Mouse (Mus musculus): ENCODE results near the gene Exosc8. TPM values are rescaled to one million over a fixed set of nuclear protein-coding genes. Genes with fewer than 3 reads are reported as not detected.
"Not testable (repeated sequence)": the region's sequence is repeated elsewhere in the genome, so short reads cannot be mapped to it uniquely, and the experiment has no call there.

The Exosc8 gene
- 52.2 and 57.2 TPM in 2 replicates for polyA plus RNA-seq (2015; fragmentation: Nextera tagmentation; extraction: Ambion mirVana)

DNA sequence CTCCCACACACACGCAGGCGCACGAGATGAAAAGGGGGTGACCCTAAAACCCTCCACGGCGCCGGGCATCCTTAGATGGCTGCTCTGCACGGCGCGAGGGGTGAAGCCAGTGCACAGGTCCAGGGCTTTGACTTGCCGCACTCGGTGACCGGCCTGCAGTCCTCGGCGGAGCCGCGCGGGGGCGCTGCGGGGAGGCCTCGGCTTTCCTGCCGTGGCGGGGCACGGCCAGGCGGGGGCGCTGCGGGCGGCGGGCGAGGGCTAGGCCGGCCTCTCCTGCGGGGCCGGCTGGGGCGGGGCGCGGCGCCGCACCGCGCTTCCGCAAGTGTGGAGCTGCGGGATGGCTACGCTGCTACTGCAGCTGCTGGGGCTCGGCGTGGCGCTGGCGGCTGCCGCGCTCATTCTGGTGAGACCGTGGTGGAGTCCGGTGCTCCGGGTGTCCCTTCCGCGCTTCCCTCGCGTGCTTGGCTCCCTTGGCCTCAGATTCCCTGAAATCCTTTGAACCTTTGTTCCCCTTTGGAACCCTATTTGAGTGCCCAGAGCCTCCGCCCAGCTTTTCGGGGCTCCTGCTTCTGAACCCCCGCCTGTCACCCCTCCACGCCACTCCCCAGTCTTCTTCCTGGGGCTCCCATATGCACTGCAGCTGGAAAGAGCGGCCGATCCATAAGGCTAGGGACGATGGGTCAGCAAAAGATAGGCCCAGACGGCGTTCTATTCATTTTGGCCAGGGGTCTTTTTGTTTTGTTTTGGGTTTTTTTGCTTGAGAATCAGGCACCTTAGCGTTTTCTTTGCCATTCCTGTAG, at the start of gene Exosc8, which contains the start of gene Alg5:
Exosc8 (minus strand) TSS at position 147 of the 800 bp plus-strand sequence.
Alg5 (plus strand) TSS at position 293 of the 800 bp plus-strand sequence.
- Histone ChIP-seq H3K4me1 (ENCODE audit: control insufficient read depth, low read depth, low read length) (peaks cover 23% of the 10 kb centered on the region), H3K4me3 (ENCODE audit: low read depth, low read length) (peak within 1 kb of the TSS; percentile 90), H3K27me3 (ENCODE audit: control insufficient read depth, insufficient read depth, low read depth, low read length) (no peaks in the 10 kb centered on the region), H3K9ac (ENCODE audit: low read depth, low read length) (peak within 1 kb of the TSS; percentile 95), H3K27ac (ENCODE audit: low read length) (peak within 1 kb of the TSS; percentile 100), H3K36me3 (ENCODE audit: control insufficient read depth, insufficient read depth) (peaks cover 17% of the 10 kb centered on the region), H3K9me3 (replicated peaks; ENCODE audit: control insufficient read depth, low read length) (no peaks in the 10 kb centered on the region), H3K4me2 (ENCODE audit: low read depth, low read length) (peak within 1 kb of the TSS; percentile 98)
- ATAC-seq (ENCODE audit: low read depth) = peak; percentile 84
- WGBS (ENCODE audit: insufficient replicate concordance) = under 1% methylated on average over 48 of the region's 65 CpGs

DNA sequence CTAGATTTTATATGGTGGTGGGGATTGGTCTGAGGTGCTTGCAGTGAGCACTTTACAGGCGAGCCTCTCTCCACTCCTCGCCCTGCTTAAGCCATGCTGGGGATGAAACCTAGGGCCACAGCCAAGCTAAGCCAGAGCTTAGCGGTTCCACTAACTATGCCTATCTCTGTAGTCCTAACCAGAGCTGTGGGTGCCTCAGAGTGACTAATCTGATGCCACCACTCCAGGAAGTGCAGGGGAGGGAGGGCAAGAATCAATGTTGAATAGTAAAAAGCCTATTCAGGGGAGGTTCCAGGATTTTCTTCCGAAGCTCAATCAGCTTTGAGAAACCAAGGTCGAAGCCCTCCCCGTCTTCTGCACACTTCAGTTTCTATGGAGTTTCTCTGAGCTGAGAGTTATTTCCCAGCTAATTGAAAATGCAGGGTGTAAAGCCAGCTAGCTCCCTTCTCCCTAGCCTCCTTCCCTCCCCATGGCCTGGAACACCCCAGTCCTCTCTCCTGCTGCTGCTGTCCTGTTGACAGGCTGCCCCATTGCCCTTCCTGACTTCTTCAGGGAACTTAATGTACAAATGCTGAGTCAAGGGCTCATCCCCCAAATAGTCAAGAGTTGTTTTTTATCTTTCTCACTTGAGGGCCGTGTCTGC, 40.9 kb upstream of the Exosc8 start:
- no peaks in the 10 kb centered on the region for H3K36me3 ChIP-seq (ENCODE audit: control insufficient read depth, insufficient read depth)
- H3K9ac ChIP-seq (ENCODE audit: low read depth, low read length) = no peak overlapping the region
- H3K4me3 ChIP-seq (ENCODE audit: low read depth, low read length) = no peak overlapping the region
- no peak overlapping the region for H3K27ac ChIP-seq (ENCODE audit: low read length)
- 0 out of 2 replicates have a peak, but pooled peaks cover 2% of the 10 kb centered on the region for H3K9me3 ChIP-seq (replicated peaks; ENCODE audit: control insufficient read depth, low read length)
- no peaks in the 10 kb centered on the region for H3K27me3 ChIP-seq (ENCODE audit: control insufficient read depth, insufficient read depth, low read depth, low read length)
- no peak overlapping the region for H3K4me2 ChIP-seq (ENCODE audit: low read depth, low read length)
- 39% methylated on average over 7 of the region's 7 CpGs for WGBS (ENCODE audit: insufficient replicate concordance)
- no peak for ATAC-seq (ENCODE audit: low read depth)
- no peaks in the 10 kb centered on the region for H3K4me1 ChIP-seq (ENCODE audit: control insufficient read depth, low read depth, low read length)

DNA sequence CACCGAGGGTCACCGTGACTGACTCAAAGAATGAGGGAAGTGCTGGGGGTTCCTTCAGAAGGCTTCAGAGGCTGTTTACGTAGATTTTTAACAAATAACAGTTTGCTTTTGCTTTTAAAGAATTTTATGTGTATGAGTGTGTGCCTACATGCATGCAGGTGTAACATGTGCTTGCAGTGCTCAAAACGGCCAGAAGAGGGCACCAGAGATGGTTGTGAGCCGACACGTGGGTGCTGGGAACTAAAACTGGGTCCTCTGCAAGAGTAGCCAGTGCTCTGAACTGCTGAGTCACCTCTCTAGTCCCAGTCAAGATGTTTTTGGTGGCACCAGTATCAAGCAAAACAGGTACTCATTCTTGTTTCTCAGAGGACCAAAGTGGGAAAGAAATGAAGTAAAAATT, 38.4 kb upstream of the Exosc8 start:
- H3K4me3 ChIP-seq (ENCODE audit: low read depth, low read length) = no peak overlapping the region
- no peak overlapping the region for H3K27ac ChIP-seq (ENCODE audit: low read length)

DNA sequence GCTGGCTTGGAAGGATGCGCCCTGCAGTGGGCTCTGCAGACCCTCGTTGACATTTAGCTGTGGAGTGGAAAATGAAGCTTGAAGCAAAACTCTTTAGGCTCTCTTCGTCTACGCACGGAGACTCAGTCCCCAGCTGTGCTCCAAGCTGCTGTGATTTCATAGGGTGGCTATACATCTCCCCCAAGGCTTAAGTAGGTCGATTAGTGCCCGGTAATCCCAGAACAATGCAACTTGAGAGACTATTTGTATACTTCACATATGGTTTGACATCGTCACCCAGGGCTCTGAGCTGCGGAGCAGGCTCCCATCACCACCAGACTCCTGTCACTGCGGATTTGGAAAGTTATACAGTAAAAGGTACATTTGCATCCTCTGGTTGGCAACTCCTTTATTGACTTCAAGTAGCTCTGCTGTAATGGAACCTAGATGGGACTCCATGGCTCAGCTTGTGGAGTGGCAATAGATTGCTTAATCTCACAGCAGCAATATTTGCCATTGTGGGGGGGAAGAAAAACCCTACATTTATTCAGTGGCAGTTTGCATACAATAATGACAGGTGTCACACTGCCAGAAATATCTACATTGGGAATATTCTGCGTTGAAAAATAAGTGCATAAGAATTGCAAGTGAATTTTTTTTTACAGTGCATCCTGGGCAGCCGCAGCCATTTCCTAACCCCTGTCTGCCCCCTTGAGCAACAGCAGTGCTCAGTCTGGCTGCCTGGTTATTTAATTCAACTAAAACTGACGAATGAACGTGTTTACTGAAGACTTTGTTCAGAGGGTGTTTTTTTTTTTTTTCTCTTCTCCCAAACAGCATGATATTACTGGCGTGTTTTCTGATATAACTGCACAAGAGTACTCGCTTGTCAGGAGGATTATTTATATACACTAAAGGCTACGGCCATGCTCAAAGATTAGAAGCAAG, 34.4 kb upstream of the Exosc8 start:
- Histone ChIP-seq H3K36me3 (ENCODE audit: control insufficient read depth, insufficient read depth) (no peaks in the 10 kb centered on the region), H3K27me3 (ENCODE audit: control insufficient read depth, insufficient read depth, low read depth, low read length) (no peaks in the 10 kb centered on the region), H3K9ac (ENCODE audit: low read depth, low read length) (no peak overlapping the region), H3K4me2 (ENCODE audit: low read depth, low read length) (no peak overlapping the region), H3K27ac (ENCODE audit: low read length) (no peak overlapping the region), H3K4me1 (ENCODE audit: control insufficient read depth, low read depth, low read length) (no peaks in the 10 kb centered on the region), H3K9me3 (replicated peaks; ENCODE audit: control insufficient read depth, low read length) (0 out of 2 replicates have a peak, but pooled peaks cover 2% of the 10 kb centered on the region), H3K4me3 (ENCODE audit: low read depth, low read length) (no peak overlapping the region)
- ATAC-seq (ENCODE audit: low read depth) = no peak
- WGBS (ENCODE audit: insufficient replicate concordance) = 59% methylated on average over 17 of the region's 17 CpGs

More for the DNA sequence above, 38.4 kb upstream of the Exosc8 start:
- no peak for ATAC-seq (ENCODE audit: low read depth)
- no peaks in the 10 kb centered on the region for H3K4me1 ChIP-seq (ENCODE audit: control insufficient read depth, low read depth, low read length)
- H3K27me3 ChIP-seq (ENCODE audit: control insufficient read depth, insufficient read depth, low read depth, low read length) = no peaks in the 10 kb centered on the region
- no peak overlapping the region for H3K9ac ChIP-seq (ENCODE audit: low read depth, low read length)
- H3K9me3 ChIP-seq (replicated peaks; ENCODE audit: control insufficient read depth, low read length) = 0 out of 2 replicates have a peak, but pooled peaks cover 2% of the 10 kb centered on the region
- H3K36me3 ChIP-seq (ENCODE audit: control insufficient read depth, insufficient read depth) = no peaks in the 10 kb centered on the region
- no peak overlapping the region for H3K4me2 ChIP-seq (ENCODE audit: low read depth, low read length)
- 70% methylated on average over 6 of the region's 6 CpGs for WGBS (ENCODE audit: insufficient replicate concordance)

DNA sequence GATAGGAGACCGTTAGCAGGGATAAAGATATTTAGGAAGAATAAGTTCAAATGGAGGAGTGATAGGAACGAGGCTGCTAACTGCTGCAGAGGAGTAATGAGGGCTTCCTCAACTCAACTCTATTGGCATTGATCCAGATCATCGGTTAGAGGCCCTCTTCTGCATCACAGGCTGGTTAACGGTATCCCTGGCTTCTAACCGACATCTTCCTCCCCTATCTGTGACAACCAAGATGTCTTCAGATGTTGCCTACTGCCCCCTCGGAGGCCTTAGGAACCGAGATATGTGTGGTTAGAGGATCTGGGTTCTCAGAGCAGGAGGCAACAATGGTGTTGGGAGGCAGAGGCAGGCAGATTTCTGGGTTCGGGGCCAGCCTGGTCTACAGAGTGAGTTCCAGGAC, 33.4 kb upstream of the Exosc8 start:
- no peaks in the 10 kb centered on the region for H3K36me3 ChIP-seq (ENCODE audit: control insufficient read depth, insufficient read depth)
- no peak for ATAC-seq (ENCODE audit: low read depth)
- H3K4me2 ChIP-seq (ENCODE audit: low read depth, low read length) = no peak overlapping the region
- no peaks in the 10 kb centered on the region for H3K27me3 ChIP-seq (ENCODE audit: control insufficient read depth, insufficient read depth, low read depth, low read length)
- H3K4me3 ChIP-seq (ENCODE audit: low read depth, low read length) = no peak overlapping the region
- WGBS (ENCODE audit: insufficient replicate concordance) = 53% methylated on average over 8 of the region's 8 CpGs
- H3K9ac ChIP-seq (ENCODE audit: low read depth, low read length) = no peak overlapping the region
- no peak overlapping the region for H3K27ac ChIP-seq (ENCODE audit: low read length)
- 0 out of 2 replicates have a peak, but pooled peaks cover 1% of the 10 kb centered on the region for H3K9me3 ChIP-seq (replicated peaks; ENCODE audit: control insufficient read depth, low read length)
- no peaks in the 10 kb centered on the region for H3K4me1 ChIP-seq (ENCODE audit: control insufficient read depth, low read depth, low read length)

- H3K4me3 ChIP-seq (ENCODE audit: low read depth, low read length) = no peak overlapping the region
These were observed 31.6 kb upstream of the Exosc8 start for GRCm38 (mm10) chr3:54766811-54767210.

DNA sequence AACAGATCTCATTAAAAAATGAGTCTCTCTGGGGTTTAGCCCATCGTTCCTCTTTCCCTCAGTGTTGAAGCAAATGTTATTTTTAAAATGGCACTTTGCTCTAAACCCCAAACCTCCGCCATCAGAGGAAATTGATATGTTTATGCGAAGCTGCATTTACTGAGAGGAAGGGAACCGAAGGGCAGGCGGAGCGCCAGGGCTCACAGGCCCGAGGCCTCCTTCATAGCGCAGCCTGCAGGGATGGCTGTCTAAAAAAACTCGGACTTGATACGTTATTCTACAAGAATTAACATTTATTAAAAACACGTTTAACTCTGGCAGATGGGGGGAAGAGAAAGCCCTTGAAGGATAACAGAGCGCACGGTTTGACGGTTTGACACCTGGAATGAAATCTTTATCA, 30.8 kb upstream of the Exosc8 start:
- 74% methylated on average over 14 of the region's 14 CpGs for WGBS (ENCODE audit: insufficient replicate concordance)

More at GRCm38 (mm10) chr3:54766811-54767210, 31.6 kb upstream of the Exosc8 start:
- Histone ChIP-seq H3K27ac (ENCODE audit: low read length) (no peak overlapping the region), H3K4me2 (ENCODE audit: low read depth, low read length) (no peak overlapping the region), H3K9me3 (replicated peaks; ENCODE audit: control insufficient read depth, low read length) (no peaks in the 10 kb centered on the region), H3K36me3 (ENCODE audit: control insufficient read depth, insufficient read depth) (no peaks in the 10 kb centered on the region), H3K9ac (ENCODE audit: low read depth, low read length) (no peak overlapping the region), H3K4me1 (ENCODE audit: control insufficient read depth, low read depth, low read length) (no peaks in the 10 kb centered on the region), H3K27me3 (ENCODE audit: control insufficient read depth, insufficient read depth, low read depth, low read length) (no peaks in the 10 kb centered on the region)
- no peak for ATAC-seq (ENCODE audit: low read depth)
- WGBS (ENCODE audit: insufficient replicate concordance) = 76% methylated on average over 5 of the region's 5 CpGs

GRCm38 (mm10) chr3:54765521-54765920, 30.3 kb upstream of the Exosc8 start:
- not testable (repeated sequence) for H3K27ac ChIP-seq (ENCODE audit: low read length); H3K4me1 ChIP-seq (ENCODE audit: control insufficient read depth, low read depth, low read length); H3K4me3 ChIP-seq (ENCODE audit: low read depth, low read length); H3K9me3 ChIP-seq (replicated peaks; ENCODE audit: control insufficient read depth, low read length); H3K4me2 ChIP-seq (ENCODE audit: low read depth, low read length); H3K9ac ChIP-seq (ENCODE audit: low read depth, low read length); ATAC-seq (ENCODE audit: low read depth); H3K36me3 ChIP-seq (ENCODE audit: control insufficient read depth, insufficient read depth); H3K27me3 ChIP-seq (ENCODE audit: control insufficient read depth, insufficient read depth, low read depth, low read length)
- WGBS (ENCODE audit: insufficient replicate concordance) = 68% methylated on average over 6 of the region's 6 CpGs

More for the DNA sequence above, 30.8 kb upstream of the Exosc8 start:
- H3K4me1 ChIP-seq (ENCODE audit: control insufficient read depth, low read depth, low read length) = no peaks in the 10 kb centered on the region
- ATAC-seq (ENCODE audit: low read depth) = no peak
- H3K36me3 ChIP-seq (ENCODE audit: control insufficient read depth, insufficient read depth) = no peaks in the 10 kb centered on the region
- no peak overlapping the region for H3K9ac ChIP-seq (ENCODE audit: low read depth, low read length)
- H3K9me3 ChIP-seq (replicated peaks; ENCODE audit: control insufficient read depth, low read length) = no peaks in the 10 kb centered on the region
- H3K27ac ChIP-seq (ENCODE audit: low read length) = no peak overlapping the region
- no peak overlapping the region for H3K4me3 ChIP-seq (ENCODE audit: low read depth, low read length)
- H3K4me2 ChIP-seq (ENCODE audit: low read depth, low read length) = no peak overlapping the region
- H3K27me3 ChIP-seq (ENCODE audit: control insufficient read depth, insufficient read depth, low read depth, low read length) = no peaks in the 10 kb centered on the region
